Mouse (Mus musculus): ENCODE results near the gene Mark1. TPM values are rescaled to one million over a fixed set of nuclear protein-coding genes. Genes with fewer than 3 reads are reported as not detected.

Mark1 gene
- polyA plus RNA-seq, 1 experiment from 2014 or later: 2.9 TPM

Other genes starting within 250 kb of the Mark1 start
- 0.23 TPM in 1 of 2 replicates, not detected in the other for gene Marc1, start 188.3 kb downstream of the Mark1 start, polyA plus RNA-seq (2015; fragmentation: Nextera tagmentation; extraction: Ambion mirVana)
- 193 and 204 TPM in 2 replicates for gene Marc2, start 153.1 kb downstream of the Mark1 start, polyA plus RNA-seq (2015; fragmentation: Nextera tagmentation; extraction: Ambion mirVana)
- gene C130074G19Rik, start 116.4 kb downstream of the Mark1 start, polyA plus RNA-seq (2015; fragmentation: Nextera tagmentation; extraction: Ambion mirVana): 1.9 and 2.3 TPM in 2 replicates
- gene Rab3gap2, start 204.5 kb upstream of the Mark1 start, polyA plus RNA-seq (2015; fragmentation: Nextera tagmentation; extraction: Ambion mirVana): 23.7 and 23.9 TPM in 2 replicates